ENCODE assay signal across 14 mouse cellular contexts in the genomic region with DNA sequence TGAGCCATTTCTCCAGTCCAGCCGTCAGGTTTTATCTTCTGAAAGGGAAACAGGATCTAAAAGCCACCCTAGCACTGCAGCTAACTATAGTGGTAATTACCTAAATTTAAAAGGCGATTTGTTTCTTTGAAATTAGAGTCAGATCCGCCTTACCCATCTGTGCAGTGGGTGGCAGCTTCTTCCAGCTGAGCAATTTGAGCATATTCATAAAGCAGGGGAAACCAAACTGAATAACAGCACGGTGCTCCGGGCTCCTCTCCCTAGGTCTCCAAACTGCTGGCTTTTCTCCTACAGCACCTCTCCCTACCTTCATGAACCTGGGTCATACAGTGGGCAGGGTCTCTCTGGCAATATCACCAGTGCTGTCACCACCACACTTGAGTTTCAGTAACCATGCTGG. TPM values are rescaled to one million over a fixed set of nuclear protein-coding genes. Genes with fewer than 3 reads are reported as not detected.
A peak's percentile ranks its signal among the peaks of the same experiment; 100 is the strongest.
DNase-seq lines count a peak whose midpoint lies in the region; ATAC-seq and TF ChIP-seq lines count a peak whose summit lies in the region.
"Had no signal": no experiment of that assay in that cellular context is flagged by ENCODE, and none has a peak within 500 bp of the region (broad histone marks: within the 10 kb centered on the region; RNA-seq: fewer than 3 reads in every experiment).

No protein-coding gene starts in this region.

- H3K4me1 ChIP-seq in forebrain, embryonic 12.5 days, result peaks cover 26% of the 10 kb centered on the region
- no peaks in the 10 kb centered on the region; the same call in 1 of the 2 replicates for H3K4me1 ChIP-seq in forebrain, embryonic 11.5 days (replicated peaks; ENCODE audit: control insufficient read depth, insufficient read depth, low read length)
- peaks cover 21% of the 10 kb centered on the region for H3K4me1 ChIP-seq in lung, embryonic 16.5 days (replicated peaks; ENCODE audit: control insufficient read depth, insufficient read depth, low read length)
- peaks cover 14% of the 10 kb centered on the region; the same call in 1 of the 2 replicates for H3K4me1 ChIP-seq in lung, postnatal 0 days (ENCODE audit: insufficient read depth, low read depth, low read length)
- no peaks in the 10 kb centered on the region for H3K4me1 ChIP-seq in hindbrain, postnatal 0 days (ENCODE audit: insufficient read depth, low read length)
- H3K4me1 ChIP-seq in neural tube, embryonic 14.5 days (ENCODE audit: control insufficient read depth, insufficient read depth, low read length), result peaks cover 6% of the 10 kb centered on the region; the same call in 1 of the 2 replicates

- no peaks in the 10 kb centered on the region for H3K27me3 ChIP-seq in forebrain, embryonic 12.5 days
- no peaks in the 10 kb centered on the region for H3K27me3 ChIP-seq in forebrain, embryonic 11.5 days (ENCODE audit: control insufficient read depth, insufficient read depth, low read length)
- H3K27me3 ChIP-seq in lung, embryonic 16.5 days (ENCODE audit: control insufficient read depth, insufficient read depth, low read depth, low read length), result no peaks in the 10 kb centered on the region
- H3K27me3 ChIP-seq in lung, postnatal 0 days (replicated peaks; ENCODE audit: insufficient read depth, low read length), result no peaks in the 10 kb centered on the region
- no peaks in the 10 kb centered on the region for H3K27me3 ChIP-seq in hindbrain, postnatal 0 days (ENCODE audit: insufficient read depth, low read length)
- H3K27me3 ChIP-seq in neural tube, embryonic 14.5 days (ENCODE audit: control insufficient read depth, insufficient read depth, low read length), result no peaks in the 10 kb centered on the region
- H3K27me3 ChIP-seq: heart, embryonic 13.5 days; kidney, embryonic 15.5 days had no signal

- no peak overlapping the region for H3K4me3 ChIP-seq in forebrain, embryonic 12.5 days (replicated peaks)
- H3K4me3 ChIP-seq in forebrain, embryonic 11.5 days (ENCODE audit: low read depth, low read length), result no peak overlapping the region
- H3K4me3 ChIP-seq in lung, embryonic 16.5 days (ENCODE audit: low read length), result no peak overlapping the region
- H3K4me3 ChIP-seq in lung, postnatal 0 days (ENCODE audit: low read depth, low read length), result no peak overlapping the region
- no peak overlapping the region; the same call in 1 of the 2 replicates for H3K4me3 ChIP-seq in hindbrain, postnatal 0 days (ENCODE audit: low read length)
- peak overlapping the region; percentile 60; the same call in 1 of the 2 replicates for H3K4me3 ChIP-seq in neural tube, embryonic 14.5 days (ENCODE audit: low read depth, low read length)
- H3K4me3 ChIP-seq: heart, embryonic 13.5 days; kidney, embryonic 15.5 days had no signal

- ATAC-seq in forebrain, embryonic 12.5 days (ENCODE audit: low FRiP score), result no peak
- ATAC-seq in forebrain, embryonic 11.5 days (replicated peaks; ENCODE audit: low FRiP score), result no peak
- ATAC-seq in lung, embryonic 16.5 days (ENCODE audit: low read depth), result no peak
- ATAC-seq in lung, postnatal 0 days, result no peak
- no peak for ATAC-seq in hindbrain, postnatal 0 days
- ATAC-seq in neural tube, embryonic 14.5 days (ENCODE audit: low read depth), result no peak

- no peak for TF ChIP-seq EP300 in lung, postnatal 0 days (IDR thresholded peaks at IDR 0.05)

- no peak overlapping the region for H3K27ac ChIP-seq in forebrain, embryonic 12.5 days
- H3K27ac ChIP-seq in forebrain, embryonic 11.5 days (ENCODE audit: low read depth, low read length), result no peak overlapping the region
- no peak overlapping the region for H3K27ac ChIP-seq in lung, embryonic 16.5 days (ENCODE audit: low read length)
- H3K27ac ChIP-seq in lung, postnatal 0 days (ENCODE audit: low read length), result no peak overlapping the region
- H3K27ac ChIP-seq in hindbrain, postnatal 0 days, result no peak overlapping the region
- no peak overlapping the region for H3K27ac ChIP-seq in neural tube, embryonic 14.5 days (ENCODE audit: low read depth, low read length)
- H3K27ac ChIP-seq: heart, embryonic 13.5 days; kidney, embryonic 15.5 days had no signal

- no peak for DNase-seq in forebrain, embryonic 11.5 days (ENCODE audit: low spot score)
- DNase-seq in lung, postnatal 0 days (ENCODE audit: low spot score), result no peak
- no peak for DNase-seq in hindbrain, postnatal 0 days (ENCODE audit: low spot score)
- DNase-seq in adrenal gland, adult 8-10 months, result no peak
- DNase-seq in urinary bladder, postnatal 4 days (ENCODE audit: low spot score in 2 of 2), result no peak
- DNase-seq: adrenal gland, postnatal 36 days; gastrocnemius, postnatal 36 days; lung, postnatal 14 days; thymus, adult 2 months had no signal

- no peak overlapping the region for H3K4me2 ChIP-seq in forebrain, embryonic 12.5 days
- H3K4me2 ChIP-seq in forebrain, embryonic 11.5 days (ENCODE audit: low read depth, low read length, severe bottlenecking), result no peak overlapping the region
- H3K4me2 ChIP-seq in lung, embryonic 16.5 days (ENCODE audit: low read depth, low read length), result no peak overlapping the region
- H3K4me2 ChIP-seq in lung, postnatal 0 days (replicated peaks; ENCODE audit: low read depth, low read length), result no peak overlapping the region
- peak overlapping the region; percentile 80 for H3K4me2 ChIP-seq in hindbrain, postnatal 0 days (ENCODE audit: low read depth, low read length)
- H3K4me2 ChIP-seq in neural tube, embryonic 14.5 days (ENCODE audit: low read depth, low read length), result peak overlapping the region; percentile 58

- WGBS in forebrain, embryonic 12.5 days, result 89% methylated on average over 5 of the region's 5 CpGs
- WGBS in forebrain, embryonic 11.5 days, result 89% methylated on average over 5 of the region's 5 CpGs
- WGBS in lung, embryonic 16.5 days, result 90% methylated on average over 5 of the region's 5 CpGs
- 91% methylated on average over 5 of the region's 5 CpGs for WGBS in lung, postnatal 0 days
- WGBS in hindbrain, postnatal 0 days, result 78% methylated on average over 5 of the region's 5 CpGs
- WGBS in neural tube, embryonic 14.5 days, result 76% methylated on average over 5 of the region's 5 CpGs

- H3K9ac ChIP-seq in forebrain, embryonic 12.5 days, result 0 out of 2 replicates have a peak overlapping the region, but pooled peaks have one; percentile 25
- no peak overlapping the region for H3K9ac ChIP-seq in forebrain, embryonic 11.5 days (ENCODE audit: low read length)
- peak overlapping the region; percentile 15; the same call in 1 of the 2 replicates for H3K9ac ChIP-seq in lung, embryonic 16.5 days (ENCODE audit: low read length)
- H3K9ac ChIP-seq in lung, postnatal 0 days (replicated peaks; ENCODE audit: low read depth), result no peak overlapping the region
- H3K9ac ChIP-seq in hindbrain, postnatal 0 days (replicated peaks; ENCODE audit: low read length), result 0 out of 2 replicates have a peak overlapping the region, but pooled peaks have one; percentile 90
- no peak overlapping the region for H3K9ac ChIP-seq in neural tube, embryonic 14.5 days (replicated peaks; ENCODE audit: low read depth, low read length)
- H3K9ac ChIP-seq: kidney, embryonic 15.5 days had no signal

- no peak for TF ChIP-seq CTCF in lung, postnatal 0 days (IDR thresholded peaks at IDR 0.05)
- TF ChIP-seq CTCF in hindbrain, postnatal 0 days (IDR thresholded peaks at IDR 0.05; ENCODE audit: low read depth), result no peak

- peaks cover 25% of the 10 kb centered on the region for H3K36me3 ChIP-seq in forebrain, embryonic 12.5 days (replicated peaks)
- H3K36me3 ChIP-seq in forebrain, embryonic 11.5 days (ENCODE audit: control insufficient read depth, insufficient read depth, low read length), result peaks cover 3% of the 10 kb centered on the region; the same call in 1 of the 2 replicates
- H3K36me3 ChIP-seq in lung, embryonic 16.5 days (ENCODE audit: control insufficient read depth, insufficient read depth, low read length), result peaks cover 13% of the 10 kb centered on the region; the same call in 1 of the 2 replicates
- H3K36me3 ChIP-seq in lung, postnatal 0 days (ENCODE audit: insufficient read depth, low read length), result no peaks in the 10 kb centered on the region
- H3K36me3 ChIP-seq in hindbrain, postnatal 0 days (ENCODE audit: insufficient read depth, low read length), result peaks cover 13% of the 10 kb centered on the region; the same call in 1 of the 2 replicates
- H3K36me3 ChIP-seq in neural tube, embryonic 14.5 days (ENCODE audit: control insufficient read depth, insufficient read depth, low read length), result peaks cover 17% of the 10 kb centered on the region; the same call in 1 of the 2 replicates

- no peaks in the 10 kb centered on the region for H3K9me3 ChIP-seq in forebrain, embryonic 12.5 days
- no peaks in the 10 kb centered on the region for H3K9me3 ChIP-seq in forebrain, embryonic 11.5 days (ENCODE audit: control insufficient read depth, low read length)
- no peaks in the 10 kb centered on the region for H3K9me3 ChIP-seq in lung, embryonic 16.5 days (ENCODE audit: control insufficient read depth, low read length)
- H3K9me3 ChIP-seq in lung, postnatal 0 days (ENCODE audit: low read length), result no peaks in the 10 kb centered on the region
- no peaks in the 10 kb centered on the region for H3K9me3 ChIP-seq in hindbrain, postnatal 0 days (ENCODE audit: low read length)
- no peaks in the 10 kb centered on the region for H3K9me3 ChIP-seq in neural tube, embryonic 14.5 days (ENCODE audit: control insufficient read depth, low read length)
- H3K9me3 ChIP-seq: heart, embryonic 13.5 days; kidney, embryonic 15.5 days had no signal

RNA-seq across cellular contexts. Expression of a gene that starts 2.4 kb away (rescaled TPM):
- 47.4 and 47.8 TPM in 2 replicates for polyA plus RNA-seq in forebrain, embryonic 12.5 days (2016; fragmentation: Nextera tagmentation; extraction: Ambion mirVana)
- polyA plus RNA-seq in forebrain, embryonic 11.5 days (2014; fragmentation: Nextera tagmentation; extraction: Ambion mirVana), result 26.3 and 30.4 TPM in 2 replicates
- 23.5 and 23.8 TPM in 2 replicates for polyA plus RNA-seq in lung, embryonic 16.5 days (2015; fragmentation: Nextera tagmentation; extraction: Ambion mirVana)
- 17.9 and 21.0 TPM in 2 replicates for polyA plus RNA-seq in lung, postnatal 0 days (2015; fragmentation: Nextera tagmentation; extraction: Ambion mirVana)
- total RNA-seq in hindbrain, postnatal 0 days (2014; rRNA removed), result 83.9 and 92.9 TPM in 2 replicates
- 41.8 and 44.6 TPM in 2 replicates for polyA plus RNA-seq in hindbrain, postnatal 0 days (2015; fragmentation: Nextera tagmentation; extraction: Ambion mirVana)
- polyA plus RNA-seq in neural tube, embryonic 14.5 days (2014; fragmentation: Nextera tagmentation; extraction: Ambion mirVana), result 65.0 and 73.8 TPM in 2 replicates
- 1 to 10 TPM; 3.7 to 9.3 (median 5.8) TPM for total RNA-seq in adrenal gland, adult 8-10 months (2022)

RNA-seq across cellular contexts. Expression of a gene that starts 39.1 kb away (rescaled TPM):
- 79.6 and 85.9 TPM in 2 replicates for polyA plus RNA-seq in forebrain, embryonic 12.5 days (2016; fragmentation: Nextera tagmentation; extraction: Ambion mirVana)
- 77.4 and 80.7 TPM in 2 replicates for polyA plus RNA-seq in forebrain, embryonic 11.5 days (2014; fragmentation: Nextera tagmentation; extraction: Ambion mirVana)
- polyA plus RNA-seq in lung, embryonic 16.5 days (2015; fragmentation: Nextera tagmentation; extraction: Ambion mirVana), result 55.1 and 57.1 TPM in 2 replicates
- 28.2 and 30.3 TPM in 2 replicates for polyA plus RNA-seq in lung, postnatal 0 days (2015; fragmentation: Nextera tagmentation; extraction: Ambion mirVana)
- 9.9 and 16.7 TPM in 2 replicates for total RNA-seq in hindbrain, postnatal 0 days (2014; rRNA removed)
- polyA plus RNA-seq in hindbrain, postnatal 0 days (2015; fragmentation: Nextera tagmentation; extraction: Ambion mirVana), result 42.1 and 45.4 TPM in 2 replicates
- polyA plus RNA-seq in neural tube, embryonic 14.5 days (2014; fragmentation: Nextera tagmentation; extraction: Ambion mirVana), result 43.9 and 49.0 TPM in 2 replicates
- 10 to 100 TPM; 36.7 to 47.3 (median 40.5) TPM for total RNA-seq in adrenal gland, adult 8-10 months (2022)

RNA-seq across cellular contexts. Expression of a gene that starts 51.2 kb away (rescaled TPM):
- polyA plus RNA-seq in forebrain, embryonic 12.5 days (2016; fragmentation: Nextera tagmentation; extraction: Ambion mirVana), result 11.0 and 11.4 TPM in 2 replicates
- 5.7 and 6.8 TPM in 2 replicates for polyA plus RNA-seq in forebrain, embryonic 11.5 days (2014; fragmentation: Nextera tagmentation; extraction: Ambion mirVana)
- 23.0 and 24.3 TPM in 2 replicates for polyA plus RNA-seq in lung, embryonic 16.5 days (2015; fragmentation: Nextera tagmentation; extraction: Ambion mirVana)
- 19.5 and 20.9 TPM in 2 replicates for polyA plus RNA-seq in lung, postnatal 0 days (2015; fragmentation: Nextera tagmentation; extraction: Ambion mirVana)
- total RNA-seq in hindbrain, postnatal 0 days (2014; rRNA removed), result 28.8 and 33.1 TPM in 2 replicates
- polyA plus RNA-seq in hindbrain, postnatal 0 days (2015; fragmentation: Nextera tagmentation; extraction: Ambion mirVana), result 14.4 and 14.8 TPM in 2 replicates
- polyA plus RNA-seq in neural tube, embryonic 14.5 days (2014; fragmentation: Nextera tagmentation; extraction: Ambion mirVana), result 8.8 and 11.2 TPM in 2 replicates
- total RNA-seq in adrenal gland, adult 8-10 months (2022), result 10 to 100 TPM; 36.5 to 45.0 (median 38.5) TPM

Comparison
In these comparisons a context has a peak if more than half of its experiments do, and no peak if none do; other contexts are left out.
1. H3K9ac ChIP-seq: peak in forebrain, embryonic 12.5 days (single experiment), lung, embryonic 16.5 days (single experiment) and hindbrain, postnatal 0 days (single experiment); none in forebrain, embryonic 11.5 days (single experiment), lung, postnatal 0 days (single experiment) and neural tube, embryonic 14.5 days (single experiment).
2. H3K4me2 ChIP-seq: peak in hindbrain, postnatal 0 days (single experiment) and neural tube, embryonic 14.5 days (single experiment); none in forebrain, embryonic 12.5 days (single experiment), forebrain, embryonic 11.5 days (single experiment), lung, embryonic 16.5 days (single experiment) and lung, postnatal 0 days (single experiment).